Mouse (Mus musculus) heart, postnatal 14 days (tissue): ENCODE results near the gene Stxbp4. TPM values are rescaled to one million over a fixed set of nuclear protein-coding genes. Genes with fewer than 3 reads are reported as not detected.

ENCODE experiments used
- DNase-seq, 2 experiments: peaks; one replicate each; pipeline ENCODE4 v3.0.0; 2021 to 2022
- intact Hi-C: fragments of 180-260 bp; cut with DNase I; formaldehyde crosslinking; loops from one replicate; pipeline ENCODE4 v1.15.1; 2025
- total RNA-seq, 2 experiments: library from RNA; stranded (reverse); gene quantifications; 2 replicates each; pipeline ENCODE4 v1.2.3; 2021

Gene Stxbp4
- total RNA-seq, 2 experiments from 2014 or later, result 5.6 to 6.3 TPM

- no peak for DNase-seq
- intact Hi-C loops, result no loop called here
These were observed 62.3 kb downstream of the Stxbp4 start for GRCm38 (mm10) chr11:90575491-90576048.

GRCm38 (mm10) chr11:90570646-90571259 is 67.1 kb downstream of the Stxbp4 start:
- DNase-seq, result no peak
- intact Hi-C loops, result no loop called here

GRCm38 (mm10) chr11:90558359-90559047 is 79.4 kb downstream of the Stxbp4 start:
- intact Hi-C loops, result no loop called here

GRCm38 (mm10) chr11:90556517-90556916 is 81.4 kb downstream of the Stxbp4 start:
- intact Hi-C loops, result no loop called here
- no peak for DNase-seq

More at GRCm38 (mm10) chr11:90558359-90559047, 79.4 kb downstream of the Stxbp4 start:
- DNase-seq, result no peak

- DNase-seq, result no peak
- intact Hi-C loops, result no loop called here
These were observed 83.9 kb downstream of the Stxbp4 start for GRCm38 (mm10) chr11:90553963-90554362.

DNA sequence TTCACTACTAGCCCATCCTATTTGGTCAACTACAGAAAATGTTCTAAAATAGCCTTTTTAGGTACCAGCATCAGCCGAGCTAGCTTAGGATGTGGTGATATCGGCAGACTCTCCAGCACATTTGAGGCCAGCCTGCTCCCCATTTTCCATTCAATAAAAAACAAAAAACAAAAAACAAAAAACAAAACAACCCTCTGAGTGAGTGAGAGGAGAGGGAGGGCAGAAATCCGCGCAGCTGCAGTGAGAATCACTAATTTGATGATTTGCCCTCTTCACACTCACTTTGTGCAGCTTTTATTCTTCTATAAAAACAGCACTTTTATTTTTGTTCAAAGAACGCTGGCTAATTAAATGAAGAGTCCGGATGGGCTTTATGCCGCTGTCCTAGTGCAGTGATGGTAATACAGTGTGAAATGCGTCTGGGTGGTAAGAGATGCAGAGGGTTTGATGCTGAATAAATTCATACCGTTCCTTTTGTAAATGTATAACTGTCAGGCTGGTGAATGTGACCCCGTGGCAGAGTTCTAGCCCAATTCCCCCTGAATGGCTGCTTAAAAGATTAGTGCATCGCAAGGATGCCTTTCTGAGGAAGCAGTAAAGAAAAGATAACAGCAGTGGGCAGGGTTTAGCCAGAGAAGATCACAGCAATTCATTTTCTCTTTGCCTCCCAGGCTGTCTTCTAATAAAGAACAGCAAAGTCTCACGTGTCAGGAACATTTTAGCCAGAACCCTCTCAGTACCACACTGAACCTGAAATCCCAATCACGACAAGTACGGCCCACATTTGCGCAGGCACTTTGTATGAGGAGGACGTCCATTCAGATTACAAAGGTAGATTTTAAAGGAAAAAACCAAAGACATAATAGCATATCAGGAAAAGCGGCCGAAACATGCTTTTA is 85.3 kb downstream of the Stxbp4 start:
- intact Hi-C loops, result no loop called here

GRCm38 (mm10) chr11:90548560-90548959 is 89.3 kb downstream of the Stxbp4 start:
- intact Hi-C loops, result no loop called here
- no peak for DNase-seq

More for the DNA sequence above, 85.3 kb downstream of the Stxbp4 start:
- no peak for DNase-seq

DNA sequence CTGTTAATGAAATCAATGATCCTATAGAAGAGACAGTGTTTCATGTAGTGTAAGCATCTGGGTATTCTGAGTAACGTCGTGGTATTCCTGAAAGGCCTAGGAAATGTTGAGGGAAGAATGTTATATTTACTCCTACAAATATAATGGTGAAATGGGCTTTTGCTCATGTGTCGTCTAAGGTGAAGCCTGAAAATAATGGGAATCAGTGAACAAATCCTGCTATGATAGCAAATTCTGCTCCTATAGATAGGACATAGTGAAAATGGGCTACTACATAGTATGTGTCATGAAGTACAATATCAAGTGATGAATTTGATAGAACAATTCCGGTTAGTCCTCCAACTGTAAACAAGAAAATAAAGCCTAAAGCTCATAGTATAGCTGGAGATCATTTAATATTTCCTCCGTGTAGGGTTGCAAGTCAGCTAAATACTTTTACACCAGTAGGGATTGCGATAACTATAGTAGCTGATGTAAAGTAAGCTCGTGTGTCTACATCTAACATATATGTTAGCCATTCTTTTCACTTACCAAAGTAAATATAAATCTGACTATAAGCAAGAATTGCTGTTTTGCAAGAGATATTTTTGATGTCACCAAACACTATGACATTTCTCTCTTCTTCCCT is 99.1 kb downstream of the Stxbp4 start:
- intact Hi-C loops, result no loop called here
- no peak for DNase-seq

GRCm38 (mm10) chr11:90525311-90525710 is 112.6 kb downstream of the Stxbp4 start:
- no peak for DNase-seq
- intact Hi-C loops, result no loop called here

DNA sequence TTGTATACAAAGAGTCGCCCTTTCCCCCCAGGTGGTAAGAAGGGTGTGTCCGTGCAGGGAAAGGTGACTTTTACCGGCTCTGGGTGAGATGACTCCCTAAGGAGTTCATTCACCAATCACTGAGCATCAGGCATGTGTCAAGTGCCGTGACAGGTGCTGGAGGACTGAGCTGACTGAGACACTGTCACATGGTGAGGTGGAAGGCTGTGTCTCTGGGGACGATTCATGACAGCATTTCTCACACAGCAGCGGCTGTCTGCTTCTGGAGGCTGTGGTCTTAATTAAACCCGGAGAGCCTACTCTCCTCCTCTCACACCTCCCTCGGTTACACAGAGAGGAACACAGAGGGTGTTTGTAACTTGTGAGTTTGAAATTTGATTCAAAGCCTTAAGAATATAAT is 116.8 kb downstream of the Stxbp4 start:
- intact Hi-C loops, result no loop called here
- DNase-seq, result no peak

DNA sequence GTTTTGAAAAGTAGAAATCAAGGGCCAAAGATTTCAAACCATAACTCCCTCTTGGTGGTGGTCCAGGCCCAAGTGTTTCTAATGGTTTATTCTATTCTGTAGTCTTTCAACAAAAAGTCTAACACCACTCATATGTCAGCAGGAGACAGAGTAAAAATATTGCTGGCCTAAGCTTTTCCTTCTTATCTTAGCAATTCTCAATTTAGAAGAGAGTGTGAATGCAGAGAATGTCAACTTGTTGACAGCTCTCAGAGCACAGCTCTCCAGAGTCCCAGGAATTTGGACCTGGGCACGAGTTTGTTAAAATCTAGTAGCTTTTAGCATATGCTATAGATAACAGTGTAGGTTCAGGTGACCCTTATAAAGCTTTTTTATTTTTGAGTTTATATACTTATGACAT is 120.1 kb downstream of the Stxbp4 start:
- intact Hi-C loops, result loop anchor here (10.0 kb wide), 1 partner anchor 203 kb away; no protein-coding TSS in a partner anchor
- peak in 1 of 2 experiments; percentile 20 for DNase-seq

DNA sequence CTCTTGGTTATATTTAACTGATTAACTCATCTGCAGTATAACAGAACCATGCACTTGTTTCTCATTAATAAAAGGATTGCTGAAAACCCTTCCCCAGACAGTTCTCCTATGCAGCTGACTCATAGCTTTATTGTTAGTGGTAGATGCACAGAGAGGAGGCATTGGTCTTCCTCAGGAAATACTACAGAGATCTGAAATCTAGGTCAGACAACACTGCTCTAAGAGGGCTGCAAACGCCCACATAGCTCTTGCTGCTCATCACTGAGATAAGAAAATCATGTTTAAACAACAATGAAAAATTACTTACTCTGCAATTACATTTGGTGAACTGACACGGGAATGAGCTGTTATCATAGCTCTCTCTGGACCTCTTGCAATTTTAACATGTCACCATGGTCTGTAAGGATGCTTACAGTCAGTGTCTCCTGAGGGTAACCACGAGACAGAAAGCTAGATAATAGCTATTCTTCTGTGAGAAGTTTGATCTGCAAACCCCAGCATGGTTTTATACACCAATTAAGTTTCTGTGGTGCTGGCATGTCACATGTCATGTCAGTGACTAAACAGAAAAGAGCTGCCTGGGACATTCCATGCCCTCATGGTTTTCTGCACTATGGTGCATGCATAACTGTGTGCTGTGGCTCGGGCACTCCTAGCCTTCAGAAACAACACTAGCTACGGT is 125.2 kb downstream of the Stxbp4 start:
- no peak for DNase-seq
- intact Hi-C loops, result loop anchor here (10.0 kb wide), 1 partner anchor 198 kb away; no protein-coding TSS in a partner anchor

DNA sequence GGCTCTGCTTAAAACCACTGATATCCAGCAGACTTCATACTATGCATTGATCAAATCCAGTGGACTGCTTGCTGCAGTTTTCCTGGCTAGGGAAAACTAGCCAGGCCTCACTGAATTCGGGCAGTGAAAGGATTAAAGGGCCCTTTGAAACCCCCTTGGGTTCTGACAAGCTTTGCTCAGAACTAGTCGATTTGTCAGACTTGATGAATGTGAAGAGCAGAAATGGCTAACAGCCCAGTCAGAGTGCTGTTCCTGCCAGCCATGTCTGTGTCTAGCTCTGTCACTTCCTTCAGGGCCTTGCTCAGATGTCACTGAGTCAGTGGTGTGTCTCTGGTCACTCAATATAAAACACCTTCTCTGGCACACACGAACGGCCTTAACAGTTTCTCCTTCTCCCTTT is 136.0 kb downstream of the Stxbp4 start:
- DNase-seq, result no peak
- intact Hi-C loops, result no loop called here

DNA sequence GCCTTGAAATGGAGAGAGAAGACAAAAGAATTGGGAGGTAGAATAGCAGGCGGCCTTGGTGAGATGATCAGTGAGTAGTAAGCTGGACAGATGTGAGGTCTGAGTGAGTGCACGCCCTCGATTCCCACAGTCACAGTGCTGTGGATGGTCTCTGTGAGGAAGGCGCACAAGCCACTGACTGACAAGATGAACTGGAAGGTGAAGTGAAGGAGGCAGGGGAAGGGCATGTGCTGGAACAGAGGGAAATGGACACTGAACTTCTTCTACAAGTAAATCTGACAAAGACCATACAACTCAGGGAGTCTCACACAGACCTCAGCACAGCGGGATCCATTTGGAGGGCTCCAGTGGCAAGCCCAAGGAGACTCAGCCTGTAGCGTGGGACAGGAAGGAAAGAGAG is 138.0 kb downstream of the Stxbp4 start:
- intact Hi-C loops, result no loop called here
- no peak for DNase-seq

- DNase-seq, result peak; percentile 27 to 40
- intact Hi-C loops, result no loop called here
These were observed 139.4 kb downstream of the Stxbp4 start for GRCm38 (mm10) chr11:90498461-90498860.

DNA sequence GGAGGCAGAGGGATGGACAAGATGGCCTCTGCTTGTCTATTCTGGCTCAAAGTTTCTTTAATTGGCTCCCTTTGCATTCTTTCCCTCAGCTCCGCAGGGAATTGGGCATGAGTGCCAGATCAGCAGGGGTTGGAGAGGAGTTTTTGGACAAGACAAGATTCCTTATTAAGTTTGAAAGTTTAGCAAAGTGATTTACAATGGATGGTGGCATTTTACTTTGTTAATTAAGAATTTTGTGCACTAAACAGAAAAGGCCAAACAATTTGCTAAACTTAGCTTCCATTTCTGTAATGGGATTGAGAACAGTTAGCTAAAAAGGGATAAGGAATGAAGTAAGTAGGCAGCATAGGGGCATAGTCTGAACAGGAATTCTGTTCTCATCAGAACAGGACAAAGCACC is 142.9 kb downstream of the Stxbp4 start:
- no peak for DNase-seq
- intact Hi-C loops, result no loop called here

GRCm38 (mm10) chr11:90492511-90492910 is 145.4 kb downstream of the Stxbp4 start:
- intact Hi-C loops, result no loop called here
- DNase-seq, result no peak

DNA sequence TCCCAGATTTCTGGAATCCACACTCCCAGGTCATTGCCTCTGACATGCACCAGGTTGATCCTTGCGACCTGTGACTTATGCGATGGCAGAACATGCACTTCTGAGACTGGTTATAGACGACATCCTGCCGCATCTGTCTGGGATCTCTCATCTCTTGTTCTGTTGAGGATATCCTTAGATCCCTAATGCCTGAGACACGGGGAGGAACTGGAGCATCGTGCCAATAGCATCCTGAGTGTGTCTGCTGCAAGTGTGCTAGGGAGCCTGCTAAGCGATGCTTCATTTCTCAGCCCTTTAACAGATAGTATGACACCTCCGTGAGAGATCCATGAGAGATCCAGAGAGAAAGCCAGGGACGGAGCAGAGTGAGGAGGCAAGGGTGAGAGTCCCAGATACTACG is 148.7 kb downstream of the Stxbp4 start:
- DNase-seq, result no peak
- intact Hi-C loops, result no loop called here

DNA sequence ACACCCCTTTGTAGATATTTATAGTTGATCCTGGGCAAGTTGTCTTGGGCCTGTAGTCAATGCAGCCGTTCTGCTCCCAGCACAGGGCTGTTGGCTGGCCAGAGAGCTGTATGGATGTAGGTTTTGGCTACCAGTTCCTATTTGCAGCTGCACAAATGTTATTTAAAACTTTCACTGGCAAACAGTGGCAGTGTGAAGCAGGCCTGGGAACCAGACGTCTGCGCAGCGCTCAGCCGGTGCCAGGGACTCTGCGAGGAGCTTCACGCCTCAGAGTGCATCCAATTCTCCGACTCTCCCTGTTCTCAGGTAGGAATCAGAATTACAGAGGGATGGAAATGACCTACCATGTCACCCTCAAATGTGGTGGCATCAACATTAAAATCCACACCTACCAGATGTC is 150.2 kb downstream of the Stxbp4 start:
- DNase-seq, result no peak
- intact Hi-C loops, result no loop called here
